Mouse (Mus musculus) G1E (cell line): Measurements from ENCODE around the gene Sh3bgrl2.

ENCODE experiments used
- CTCF ChIP-seq: IDR thresholded peaks from 2 replicates; pipeline ENCODE4 v1.5.1; 2012; ENCODE audit warnings: low read depth, low read length, inconsistent platforms, mixed read lengths
- GATA2 ChIP-seq: IDR thresholded peaks from 2 replicates; pipeline ENCODE4 v1.6.1; 2012; ENCODE audit warnings: low read depth, low read length, inconsistent platforms, borderline replicate concordance

DNA sequence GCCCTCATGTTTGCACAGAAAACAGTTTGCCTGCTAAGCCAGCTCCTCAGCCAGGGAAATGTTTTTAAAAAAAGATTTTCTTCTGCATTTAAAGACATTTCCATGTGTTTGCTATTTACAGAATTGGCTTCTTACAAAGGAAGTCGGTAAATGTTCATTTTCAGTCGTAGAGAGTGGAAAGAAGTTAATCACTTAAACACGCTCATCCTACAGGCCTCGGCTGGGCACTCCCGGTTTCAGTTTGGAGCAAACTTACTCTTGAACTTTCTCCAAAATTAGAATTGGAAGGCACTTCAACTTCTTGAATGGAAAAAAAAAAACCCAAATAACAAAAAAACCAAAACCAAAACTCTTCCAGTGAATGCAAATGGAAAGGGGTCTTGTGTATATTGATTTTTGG lies 113.7 kb downstream of the Sh3bgrl2 start:
- TF ChIP-seq CTCF (no peak), GATA2 (no peak)
